Mouse (Mus musculus) kidney, adult 18-20 months (tissue): ENCODE measurements at regions not wholly inside any gene's neighbourhood (a gene's known extent, or its start where the extent isn't known, plus 50 kb on each side); places are given as distances from the start of the nearest gene placed in this dataset.

Experiments used
- DNase-seq: peaks from one replicate; pipeline ENCODE4 v3.0.0; 2021

DNA sequence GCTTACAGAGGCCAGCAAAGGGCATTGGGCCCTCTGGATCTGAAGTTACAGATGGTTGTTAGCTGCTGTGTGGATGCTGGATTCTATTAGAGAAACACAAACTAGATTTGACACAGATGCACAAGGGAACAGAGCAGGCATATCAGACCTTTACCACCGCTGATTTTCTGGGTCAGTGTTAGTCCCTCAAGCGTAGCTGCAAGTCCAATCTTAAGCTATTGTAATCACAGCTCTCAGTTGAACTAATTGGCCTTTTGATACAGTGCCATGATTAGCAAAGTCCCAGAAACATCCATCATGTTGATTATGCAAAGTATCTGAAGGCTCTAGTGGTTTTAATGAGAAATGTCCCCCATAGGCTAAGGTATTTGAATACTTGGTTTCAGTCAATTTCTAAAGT lies 54.2 kb upstream of the Plppr5 start:
- no peak for DNase-seq

DNA sequence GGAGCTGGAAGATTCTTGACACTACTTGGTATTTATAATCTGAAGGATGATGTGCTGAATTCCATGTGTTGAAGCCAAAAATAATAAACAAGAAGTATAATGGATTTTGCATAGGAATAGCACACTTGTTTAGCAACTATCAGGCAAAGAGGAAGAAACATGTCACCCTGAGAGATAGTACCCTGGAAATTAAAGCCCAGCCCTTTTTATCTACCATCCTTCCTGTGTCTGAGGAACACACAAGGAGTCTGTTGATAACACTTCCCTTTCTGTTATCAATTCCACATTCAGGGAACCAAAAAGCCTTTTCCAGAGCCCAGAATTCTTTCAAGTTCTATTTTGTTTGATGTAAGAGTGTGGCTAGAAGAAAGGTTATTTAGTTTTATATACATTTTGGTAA lies 66.5 kb upstream of the Plppr5 start:
- DNase-seq: no peak

DNA sequence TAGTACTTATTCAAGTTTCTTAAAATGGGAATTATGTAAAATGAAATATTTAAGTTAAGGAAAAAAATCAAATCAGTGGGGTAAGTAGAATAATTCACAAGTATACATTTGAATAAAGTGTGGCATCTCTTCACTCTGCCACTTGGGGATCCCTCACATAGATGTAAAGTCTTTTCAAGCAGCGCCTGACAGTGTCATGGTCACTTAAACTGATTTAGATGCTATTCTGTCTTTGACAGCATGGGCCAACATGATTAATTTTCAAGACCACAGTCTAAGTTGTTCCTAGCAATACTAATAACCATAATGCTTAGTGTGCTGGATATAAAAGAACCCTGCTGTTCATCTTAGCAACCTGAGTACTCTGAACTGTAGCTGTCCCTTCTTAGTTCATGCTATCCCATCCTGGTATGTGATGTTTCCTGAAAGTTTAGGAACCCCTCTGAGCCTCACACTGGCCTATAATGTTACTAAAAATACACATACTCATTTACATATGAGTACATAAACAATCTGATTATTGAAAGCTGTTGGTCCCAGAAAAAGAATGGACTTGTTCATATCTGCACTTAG lies 68.4 kb upstream of the Plppr5 start:
- no peak for DNase-seq

DNA sequence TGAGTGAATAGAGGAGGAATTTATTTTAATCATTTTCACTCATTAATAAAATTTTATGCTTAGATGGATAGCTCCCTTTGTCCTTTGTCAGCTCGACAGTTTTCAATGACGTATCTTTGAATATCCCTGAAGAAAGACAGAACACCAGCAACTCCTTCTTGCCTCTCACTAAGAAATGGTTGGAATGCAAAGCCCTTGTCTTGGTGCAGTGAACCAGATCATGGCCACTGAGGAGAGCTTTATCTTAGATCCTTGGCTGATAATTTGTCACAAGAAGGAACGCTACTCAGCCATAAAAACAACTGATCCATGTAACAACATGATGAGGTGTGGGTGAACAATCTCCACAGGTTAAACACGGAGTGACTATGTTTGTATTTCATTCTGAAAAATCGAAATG lies 73.5 kb upstream of the Plppr5 start:
- DNase-seq: no peak

DNA sequence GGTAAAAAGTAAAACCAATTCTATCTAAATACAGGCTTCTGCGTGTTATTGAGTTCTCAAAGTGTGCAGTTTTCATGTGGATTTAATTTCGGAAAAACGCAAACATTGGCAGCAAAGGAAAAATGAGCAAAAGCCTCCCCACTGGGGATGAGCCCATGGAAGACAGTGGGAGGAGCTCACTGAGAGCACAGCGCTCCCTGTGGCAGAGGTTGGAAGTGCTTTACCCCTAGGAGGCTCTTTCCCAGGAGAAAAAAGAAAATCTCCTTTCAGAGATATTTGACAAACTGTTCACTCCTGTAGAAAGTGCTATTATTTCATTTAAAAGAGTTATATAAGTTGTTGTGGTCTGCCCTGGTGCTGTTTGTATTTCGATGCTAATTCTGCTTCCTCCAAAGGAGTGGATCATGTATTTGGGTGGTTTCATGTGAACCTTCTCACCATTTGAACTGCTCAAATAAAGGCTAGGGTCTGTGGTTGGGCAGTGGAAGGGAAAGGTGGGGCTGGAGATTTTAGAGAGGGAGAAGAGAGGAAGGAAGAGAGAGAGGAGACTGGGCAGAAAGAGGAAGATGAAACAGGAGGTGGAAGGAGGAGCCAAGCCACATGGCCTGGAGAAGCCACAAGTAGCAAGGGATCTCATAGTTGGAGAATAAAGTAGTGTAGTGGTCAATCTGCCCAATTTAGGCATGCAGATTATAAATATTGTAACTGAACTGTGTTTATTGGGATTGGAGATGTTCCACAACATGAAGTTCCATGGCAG lies 76.3 kb upstream of the Plppr5 start:
- DNase-seq: no peak

DNA sequence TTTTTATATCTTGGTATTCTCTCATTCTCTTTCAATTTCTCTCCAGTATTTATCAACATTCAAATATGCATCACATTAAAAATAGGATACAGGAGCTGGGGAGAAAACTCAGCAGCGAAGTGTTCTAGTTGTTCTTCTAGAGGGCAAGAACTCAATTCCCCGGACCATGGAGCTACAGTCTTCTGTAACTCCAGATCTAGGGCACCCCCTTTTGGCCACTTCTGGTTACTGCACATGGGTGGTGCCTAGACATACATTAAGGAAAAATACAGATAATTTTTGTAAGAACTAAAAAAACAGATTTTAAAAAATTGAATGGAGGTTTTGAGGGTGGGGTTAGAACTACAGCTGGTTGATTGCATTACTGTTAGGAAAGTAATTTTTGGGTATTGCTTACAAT lies 80.5 kb upstream of the Plppr5 start:
- DNase-seq: peak; percentile 23

DNA sequence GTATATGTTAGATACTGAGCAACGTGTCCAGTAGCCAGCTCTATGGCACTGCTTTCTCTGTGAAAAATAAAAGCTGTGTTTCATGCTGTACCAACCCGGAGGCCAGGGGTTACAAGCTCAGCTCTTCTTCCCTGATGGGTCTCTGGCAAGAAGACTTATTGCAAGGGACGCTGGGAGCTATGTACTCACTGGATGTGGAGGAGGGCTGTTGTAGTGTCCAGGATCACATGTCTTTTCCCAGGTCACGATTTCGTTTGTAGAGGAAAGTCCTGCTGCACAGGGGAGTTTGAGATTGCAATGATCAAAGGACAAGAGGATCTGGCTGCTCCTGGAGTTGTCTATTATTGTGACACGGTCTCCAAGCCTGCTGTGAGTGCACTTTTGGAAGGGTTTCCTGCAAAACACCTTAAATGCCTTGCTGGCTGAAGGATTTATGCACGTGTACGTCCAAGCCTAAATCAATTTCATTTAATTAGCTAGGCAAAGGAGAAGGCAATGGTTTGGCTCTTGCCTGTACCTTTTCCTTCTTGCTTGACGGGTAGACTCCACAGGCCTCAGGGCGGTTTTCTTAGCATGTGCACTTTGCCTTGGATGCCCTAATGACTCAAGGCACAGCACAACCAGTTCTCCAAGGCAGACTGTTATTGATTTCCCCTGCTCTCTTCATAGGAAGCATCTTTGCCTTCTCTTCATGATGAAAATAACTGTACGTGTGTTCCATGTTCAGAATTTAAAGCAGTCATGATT lies 87.2 kb upstream of the Plppr5 start:
- no peak for DNase-seq

DNA sequence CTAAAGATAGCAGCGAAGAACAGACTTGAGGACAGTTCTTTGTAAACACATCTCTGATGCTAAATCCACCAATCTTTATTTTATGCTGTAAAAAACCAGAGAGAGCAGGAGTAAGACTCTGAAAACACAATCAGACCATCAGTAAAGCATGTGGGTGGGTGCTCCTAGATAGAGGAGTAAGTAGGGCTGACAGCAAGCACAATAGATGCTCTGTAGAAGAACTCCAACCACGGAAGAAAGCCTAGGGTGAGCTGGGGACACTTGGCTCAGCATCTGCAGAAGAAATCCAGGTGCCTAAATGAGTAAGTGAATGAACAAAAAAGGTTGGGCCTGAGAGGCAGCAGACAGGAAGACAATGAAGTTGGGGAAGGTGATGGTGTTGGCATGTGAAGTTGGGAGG lies 88.3 kb upstream of the Plppr5 start:
- DNase-seq: no peak

DNA sequence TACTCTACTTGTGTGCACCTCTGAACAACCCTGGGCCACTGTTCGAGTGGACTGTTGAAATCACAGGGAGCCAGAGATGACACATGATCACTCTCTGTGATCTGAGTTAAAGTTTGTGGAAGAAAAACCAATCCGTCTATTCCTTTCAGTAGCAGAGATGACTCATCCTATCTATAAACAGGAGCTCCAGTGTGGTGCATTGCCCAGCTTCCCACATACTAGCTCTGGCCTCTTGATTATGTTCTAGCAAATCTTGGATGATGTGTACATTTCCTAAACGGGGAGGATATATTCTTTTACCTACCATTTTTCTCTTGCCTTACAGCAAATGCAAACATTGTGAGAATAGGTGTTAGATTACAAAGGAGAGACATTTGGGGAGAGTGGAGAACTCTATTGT lies 94.5 kb upstream of the Plppr5 start:
- DNase-seq: no peak

DNA sequence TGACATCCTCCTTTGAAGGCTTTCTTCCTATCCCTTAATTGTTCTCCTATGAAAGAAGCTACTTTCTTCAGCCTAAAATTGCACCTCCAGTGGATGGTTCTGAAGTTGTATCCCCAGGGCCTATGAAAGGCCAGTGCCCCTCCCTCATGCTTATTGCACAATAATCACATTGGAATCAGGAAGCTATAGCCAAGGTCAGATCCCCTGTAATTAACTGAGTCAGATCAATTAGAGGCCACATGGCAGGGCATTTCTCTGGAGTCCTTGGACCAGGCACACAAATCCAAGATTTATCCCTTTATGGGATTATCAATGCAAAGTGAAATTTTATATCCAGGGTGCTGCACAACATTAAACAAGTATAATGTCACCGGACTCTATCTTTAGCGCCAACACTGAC lies 98.8 kb upstream of the Plppr4 start:
- DNase-seq: no peak

DNA sequence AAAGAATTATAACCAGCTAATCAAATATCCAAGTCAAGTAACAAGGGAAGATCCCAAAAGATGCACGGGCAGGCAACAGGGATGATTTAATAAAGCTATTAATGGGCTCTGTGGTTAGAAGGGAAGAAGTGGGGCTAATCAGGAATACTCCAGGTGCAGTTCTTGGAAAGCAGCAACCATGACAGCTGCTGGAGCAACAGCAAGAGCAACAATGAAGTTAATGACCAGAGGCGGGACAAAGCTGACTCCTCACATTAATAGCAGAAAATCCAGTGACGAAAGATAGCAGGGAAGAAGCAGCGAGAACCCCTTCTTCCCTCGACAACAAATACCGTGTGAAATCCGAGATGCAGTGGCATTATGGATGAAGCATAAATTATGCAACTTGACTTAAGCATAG lies 89.9 kb upstream of the Plppr4 start:
- DNase-seq: no peak

DNA sequence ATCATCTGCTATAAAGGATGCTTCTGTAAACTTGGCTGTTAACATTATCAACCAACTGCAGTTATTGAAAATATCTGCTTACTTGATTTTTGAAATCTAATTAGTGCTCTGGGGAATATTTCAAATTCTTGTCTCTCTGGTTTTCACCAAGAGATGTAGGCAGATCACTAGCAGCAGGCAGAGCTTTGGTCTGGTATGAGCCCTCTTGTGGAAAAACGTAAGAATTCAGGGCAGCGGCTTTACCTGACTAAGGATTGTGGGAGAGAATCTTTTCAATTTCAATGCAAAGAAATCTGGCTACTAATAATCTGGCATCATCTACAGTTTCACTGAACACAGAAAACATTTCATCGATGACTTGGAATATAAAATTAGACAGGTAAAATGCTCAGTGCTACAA lies 81.2 kb upstream of the Plppr4 start:
- no peak for DNase-seq

DNA sequence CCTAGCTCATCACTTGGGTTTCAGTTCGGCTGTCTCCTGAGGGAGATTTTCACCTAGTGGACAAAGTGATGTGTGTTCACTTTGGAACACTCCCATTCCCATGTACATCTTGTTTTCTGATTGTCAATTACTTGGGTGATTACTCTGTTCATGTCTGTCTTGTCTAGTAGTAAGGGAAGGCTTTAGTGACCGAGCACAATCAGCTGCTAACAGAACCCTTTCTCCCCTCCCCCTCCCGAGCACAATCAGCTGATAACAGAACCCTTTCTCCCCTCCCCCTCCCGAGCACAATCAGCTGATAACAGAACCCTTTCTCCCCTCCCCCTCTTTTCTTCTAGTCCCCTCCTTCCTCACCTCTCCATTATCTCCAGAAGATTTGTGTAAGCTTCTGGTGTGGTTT lies 79.6 kb upstream of the Plppr4 start:
- DNase-seq: no peak

DNA sequence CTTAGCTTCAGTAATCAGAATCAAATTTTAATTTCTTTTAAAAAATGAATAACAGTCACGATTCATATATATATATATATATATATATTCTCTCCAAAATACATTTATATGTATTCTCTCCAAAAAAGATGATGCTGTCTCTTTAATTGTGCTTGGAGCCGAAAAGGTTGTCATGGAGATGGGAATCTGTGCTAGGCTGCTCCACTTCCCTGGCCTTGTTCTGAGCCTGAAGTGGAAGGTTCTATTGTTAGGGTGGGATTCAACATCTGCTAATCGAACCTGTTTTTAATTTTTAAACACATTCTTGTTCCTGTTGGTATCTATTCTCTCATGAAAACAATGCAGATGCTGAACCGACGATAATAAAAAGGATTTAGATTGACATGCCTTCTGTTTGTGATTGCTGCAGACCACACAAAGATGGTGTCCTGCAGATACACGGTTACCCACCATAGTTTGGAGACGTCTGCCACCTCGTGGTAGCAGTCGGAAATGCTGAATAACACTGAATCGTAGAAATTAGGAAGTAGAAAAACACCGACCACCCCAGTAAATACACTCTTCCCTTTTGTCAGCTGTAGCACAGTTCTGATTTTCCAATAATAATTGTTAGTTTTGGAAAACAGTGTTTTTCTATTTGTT lies 77.9 kb upstream of the Plppr4 start:
- DNase-seq: peak; percentile 64

DNA sequence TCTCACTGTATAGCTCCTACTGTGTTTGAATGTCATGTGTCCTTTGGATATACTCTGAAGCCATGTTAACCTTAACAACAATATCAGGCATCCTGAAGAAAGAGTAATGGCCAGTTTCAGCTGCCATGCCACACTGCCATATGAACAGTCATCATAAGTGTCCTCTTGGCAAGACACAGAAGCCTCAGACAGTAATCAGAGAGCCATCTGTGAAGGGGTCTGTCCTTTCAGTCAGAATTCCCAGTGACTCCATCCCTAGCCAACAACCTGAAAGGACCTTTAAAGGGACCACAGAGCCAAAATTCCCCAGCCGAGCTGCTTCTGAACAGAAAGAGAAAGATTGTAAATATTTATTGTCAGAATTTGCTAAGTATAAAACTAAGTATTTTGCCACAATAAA lies 63.9 kb upstream of the Plppr4 start:
- no peak for DNase-seq

DNA sequence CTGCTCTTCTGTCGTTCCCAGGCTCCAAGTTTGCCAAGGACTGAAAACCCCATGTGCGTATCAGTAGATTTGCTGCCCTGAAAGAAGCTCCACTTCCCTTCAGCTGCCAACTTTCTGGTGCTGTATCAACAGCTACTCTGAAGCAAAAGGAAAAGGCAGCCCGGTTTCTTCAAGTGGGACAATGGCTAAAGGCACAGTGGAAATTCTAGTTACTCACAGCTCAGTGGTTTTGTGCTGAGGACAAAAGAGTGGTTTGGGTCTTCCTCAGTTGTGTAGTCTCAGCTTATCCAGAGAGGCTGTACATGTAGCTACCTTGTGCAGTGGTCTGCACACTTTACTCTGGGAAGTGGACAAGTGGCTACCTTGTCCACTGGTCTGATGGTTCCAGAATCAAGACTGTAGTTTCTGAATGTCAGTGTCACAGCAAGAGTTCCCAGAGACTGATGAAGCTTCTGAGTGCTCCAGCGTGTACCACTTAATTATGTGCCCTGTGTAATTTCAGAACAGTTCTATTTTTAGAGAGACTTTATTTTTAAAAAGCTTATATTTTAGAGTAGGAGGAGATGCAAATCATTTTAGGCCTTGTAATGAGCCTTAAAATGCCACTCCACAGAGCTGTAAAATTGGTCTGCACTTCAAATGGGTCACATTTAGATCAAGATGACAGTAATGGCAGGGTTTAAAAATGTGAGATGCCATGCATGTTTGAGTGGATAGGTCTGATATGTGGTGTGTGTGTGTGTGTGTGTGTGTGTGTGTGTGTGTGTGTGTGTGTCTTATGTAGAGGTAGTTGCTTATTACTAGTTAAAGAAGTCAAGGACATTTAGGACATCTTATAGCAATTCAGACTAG lies 52.4 kb upstream of the Plppr4 start:
- no peak for DNase-seq
